Mouse (Mus musculus) skeletal muscle tissue, adult 2 months (tissue): Measurements from ENCODE around the gene Rpl36.

Experiments
- DNase-seq: peaks from one replicate; pipeline ENCODE4 v3.0.0-alpha.2; 2012; ENCODE audit warnings: low read depth, low spot score

Gene Rpl36

DNA sequence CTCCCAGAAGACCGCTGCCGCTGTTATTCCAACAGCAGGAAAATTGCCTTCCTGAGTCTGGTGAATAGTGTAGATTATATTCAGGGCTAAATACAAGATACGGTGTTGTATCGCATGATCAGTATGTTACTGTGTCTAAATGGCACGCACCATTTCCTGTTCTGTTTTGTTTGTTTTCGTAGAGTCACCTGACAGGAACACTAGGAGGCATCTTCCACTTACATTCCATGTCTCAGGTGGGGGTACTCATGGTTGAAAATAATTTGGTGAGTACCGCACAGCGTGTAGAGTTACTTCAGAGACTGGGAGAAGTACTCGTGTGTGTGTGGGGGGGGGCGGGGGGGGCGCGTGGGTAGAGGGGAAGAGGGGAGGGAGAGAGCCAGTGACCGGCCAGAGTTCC, 34.3 kb downstream of the Rpl36 start:
- no peak for DNase-seq

DNA sequence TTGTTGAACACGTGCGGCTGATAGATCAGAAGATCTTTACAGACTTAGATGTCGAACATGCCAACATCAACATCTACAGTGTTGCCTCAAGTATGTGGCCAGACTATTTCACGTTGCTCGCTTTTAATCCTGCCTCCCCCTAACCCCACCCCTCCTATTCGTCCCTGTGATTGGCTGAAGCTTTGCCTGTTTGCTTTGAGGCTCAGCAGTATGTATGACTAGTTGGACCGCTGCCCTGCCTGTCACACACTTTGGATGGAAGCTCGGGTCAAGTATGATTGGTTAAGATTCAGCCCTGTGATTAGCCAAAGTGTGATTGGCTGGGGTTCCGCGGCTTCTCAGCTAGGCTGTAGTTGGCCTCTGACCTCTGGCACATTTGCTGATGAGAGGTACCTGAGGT, 38.6 kb downstream of the Rpl36 start:
- DNase-seq: no peak

DNA sequence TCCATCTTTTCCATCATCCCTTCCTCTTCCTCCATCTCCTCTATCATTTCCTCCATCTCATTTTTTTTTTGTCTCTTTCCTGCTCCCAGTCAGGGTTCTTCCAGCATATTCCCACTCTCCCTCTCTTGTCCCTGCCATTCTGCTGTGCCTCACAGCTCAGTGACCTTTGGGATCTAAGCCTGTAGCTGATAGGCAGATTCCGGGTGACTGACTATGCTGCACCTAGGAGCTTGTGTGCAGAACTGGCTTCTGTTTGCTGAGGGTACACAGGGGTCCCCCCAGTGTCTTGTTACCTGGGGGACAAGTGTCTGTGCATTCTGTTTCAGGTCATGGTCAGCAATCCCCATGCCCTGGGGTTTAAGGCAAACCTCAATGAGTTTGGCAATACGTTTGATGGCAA, 41.6 kb downstream of the Rpl36 start:
- no peak for DNase-seq

DNA sequence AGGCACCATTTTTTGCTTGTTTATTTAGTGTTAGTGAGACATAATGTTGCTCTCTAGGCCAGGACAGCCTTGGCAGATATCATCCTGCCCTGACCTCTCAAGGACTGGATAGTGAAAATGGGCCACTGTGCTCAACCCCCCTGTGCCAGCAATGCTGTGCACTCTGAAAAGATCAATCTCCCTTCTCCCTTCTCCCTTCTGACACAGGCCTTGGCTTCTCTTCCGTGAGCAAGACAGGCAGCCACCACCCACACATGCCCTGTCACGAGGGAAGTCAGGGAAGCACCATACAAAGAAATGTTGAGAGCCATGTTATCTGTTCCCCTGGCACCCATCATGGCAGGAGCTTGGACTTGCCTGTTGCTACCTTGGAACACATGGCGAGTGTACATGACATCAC, 42.1 kb downstream of the Rpl36 start:
- DNase-seq: no peak

DNA sequence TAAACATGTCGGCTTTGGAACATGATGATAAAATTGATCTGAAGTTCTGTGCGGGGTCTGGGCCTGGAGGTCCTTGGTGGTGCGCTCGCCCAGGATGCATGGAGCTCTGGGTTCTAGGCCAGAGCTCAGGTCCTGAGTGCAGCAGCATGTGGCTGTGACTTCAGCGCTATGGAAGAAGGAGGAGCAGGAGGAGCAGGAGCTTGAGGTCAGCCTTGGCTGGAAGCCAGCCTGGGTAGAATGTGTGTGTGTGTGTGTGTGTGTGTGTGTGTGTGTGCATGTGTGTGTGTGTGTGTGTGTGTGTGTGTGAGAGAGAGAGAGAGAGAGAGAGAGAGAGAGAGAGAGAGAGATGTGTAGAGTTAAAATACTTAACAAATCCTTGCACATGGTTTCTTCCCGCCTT, 43.0 kb downstream of the Rpl36 start:
- no peak for DNase-seq

DNA sequence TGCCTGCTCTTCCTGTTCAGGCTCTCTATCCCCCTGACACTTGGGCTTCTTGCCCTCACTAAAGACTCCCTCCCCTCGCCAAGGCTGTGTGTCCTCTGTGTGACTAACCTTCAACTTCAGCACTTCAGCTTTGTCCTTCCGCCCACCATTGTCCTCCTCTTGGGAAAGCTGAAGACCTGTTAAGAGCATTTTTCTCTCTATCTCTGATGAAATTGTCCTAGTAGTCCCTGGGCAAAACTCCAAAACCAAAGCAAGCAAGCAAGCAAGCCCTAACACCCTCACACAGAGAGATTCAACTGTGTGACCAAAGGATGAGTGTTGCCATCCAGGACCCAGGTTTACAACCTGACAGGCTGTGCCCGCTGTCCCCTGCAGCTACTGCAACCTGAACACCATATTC, 50.4 kb downstream of the Rpl36 start:
- no peak for DNase-seq
